Mouse (Mus musculus): ENCODE data around the gene Fryl.
A peak's percentile ranks its signal among the peaks of the same experiment; 100 is the strongest.

The Fryl gene

GRCm38 (mm10) chr5:73257096-73257495, 677 bp upstream of the Fryl start:
- DNase-seq (ENCODE audit: low spot score in 2 of 2), result no peak

- peak; percentile 75 to 77 for DNase-seq (ENCODE audit: low spot score in 2 of 2)
Observed at GRCm38 (mm10) chr5:73255321-73256251, 833 bp downstream of the Fryl start.

- no peak for DNase-seq (ENCODE audit: low spot score in 2 of 2)
Observed at GRCm38 (mm10) chr5:73254660-73255059, 1.8 kb downstream of the Fryl start.

- no peak for DNase-seq (ENCODE audit: low spot score in 2 of 2)
Observed at GRCm38 (mm10) chr5:73252739-73253138, 3.7 kb downstream of the Fryl start.

- DNase-seq (ENCODE audit: low spot score in 2 of 2), result no peak
Observed at GRCm38 (mm10) chr5:73249341-73249740, 7.1 kb downstream of the Fryl start.

DNA sequence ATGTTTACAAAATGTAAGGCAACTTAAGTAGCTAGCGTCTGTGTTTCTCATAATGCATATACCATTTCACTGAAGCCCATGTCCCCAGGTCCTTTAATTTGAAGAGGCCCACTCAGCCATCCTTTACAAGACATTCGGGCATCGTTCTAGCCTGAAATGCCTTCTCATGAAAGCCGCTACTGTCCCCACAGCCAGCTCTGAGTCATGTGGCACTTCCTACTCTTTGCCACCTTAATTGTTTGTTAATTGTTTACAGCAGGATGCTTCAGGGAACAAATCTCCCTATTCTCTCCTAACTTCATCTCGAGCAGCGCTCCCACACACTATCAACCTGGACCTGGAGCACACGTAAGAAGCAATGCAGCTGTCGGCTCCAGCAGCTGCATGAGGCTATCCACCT, 8.2 kb downstream of the Fryl start:
- no peak for DNase-seq (ENCODE audit: low spot score in 2 of 2)

DNA sequence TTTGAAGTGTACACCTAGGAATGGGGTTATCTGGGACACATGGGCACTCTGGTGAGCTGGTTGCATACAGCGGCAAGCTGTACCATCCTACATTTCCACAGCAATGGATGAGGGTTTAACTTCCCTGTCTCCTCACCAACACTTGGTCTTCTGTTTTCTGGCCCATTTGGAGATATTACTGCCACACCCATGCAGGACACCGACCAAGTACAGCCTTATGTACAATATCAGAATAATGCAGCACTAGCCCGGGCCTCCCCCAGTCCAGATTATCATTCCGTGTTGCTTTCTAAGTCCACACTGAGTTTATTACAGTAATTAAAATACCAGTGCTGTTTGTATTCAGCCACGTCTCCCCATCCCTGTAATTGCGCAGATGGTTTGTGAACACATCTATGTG, 10.0 kb downstream of the Fryl start:
- DNase-seq (ENCODE audit: low spot score in 2 of 2), result no peak

DNA sequence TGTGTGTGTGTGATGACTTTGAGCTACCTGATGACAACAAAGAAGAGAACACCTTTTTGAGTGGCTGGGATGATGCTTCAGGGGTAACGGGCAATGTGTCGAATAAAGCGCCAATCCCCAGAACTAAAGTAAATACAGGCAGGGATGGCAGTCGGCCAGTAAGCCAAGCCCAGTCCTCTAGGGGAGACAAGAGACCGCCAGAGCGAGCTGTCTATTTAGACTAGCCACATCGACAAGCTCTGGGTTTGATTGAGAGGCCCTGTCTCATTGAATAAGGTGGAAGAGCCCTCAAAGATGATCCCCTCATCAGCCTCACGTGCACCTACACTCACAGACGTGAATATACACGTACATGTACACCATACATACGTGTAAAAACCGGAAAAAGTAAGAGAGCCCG, 12.0 kb downstream of the Fryl start:
- DNase-seq (ENCODE audit: low spot score in 2 of 2), result peak in 1 of 2 experiments; percentile 67

GRCm38 (mm10) chr5:73241966-73242365, 14.5 kb downstream of the Fryl start:
- no peak for DNase-seq (ENCODE audit: low spot score in 2 of 2)

GRCm38 (mm10) chr5:73241332-73241731, 15.1 kb downstream of the Fryl start:
- DNase-seq (ENCODE audit: low spot score in 2 of 2), result no peak

DNA sequence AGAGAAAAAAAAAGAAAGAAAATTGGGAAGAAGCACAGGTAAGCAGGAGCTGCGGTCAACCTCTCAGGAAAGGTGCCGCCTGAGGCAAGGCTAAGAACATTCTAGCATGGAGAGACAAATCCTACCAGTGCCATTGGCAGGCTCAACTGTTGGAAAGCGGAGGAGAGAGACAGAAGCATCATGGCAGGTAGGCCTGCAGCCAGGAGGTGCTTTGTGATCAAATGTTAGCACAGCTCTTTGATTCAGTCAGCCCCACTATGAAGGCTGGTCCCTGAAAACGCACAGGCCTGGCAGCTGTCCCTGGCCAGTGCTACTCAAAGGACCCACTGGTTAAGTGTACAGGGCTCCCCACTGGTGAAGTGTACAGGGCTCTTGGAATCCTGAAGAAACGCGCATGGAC, 16.0 kb downstream of the Fryl start:
- no peak for DNase-seq (ENCODE audit: low spot score in 2 of 2)

- DNase-seq (ENCODE audit: low spot score in 2 of 2), result no peak
Observed at GRCm38 (mm10) chr5:73236894-73237334, 19.5 kb downstream of the Fryl start.

DNA sequence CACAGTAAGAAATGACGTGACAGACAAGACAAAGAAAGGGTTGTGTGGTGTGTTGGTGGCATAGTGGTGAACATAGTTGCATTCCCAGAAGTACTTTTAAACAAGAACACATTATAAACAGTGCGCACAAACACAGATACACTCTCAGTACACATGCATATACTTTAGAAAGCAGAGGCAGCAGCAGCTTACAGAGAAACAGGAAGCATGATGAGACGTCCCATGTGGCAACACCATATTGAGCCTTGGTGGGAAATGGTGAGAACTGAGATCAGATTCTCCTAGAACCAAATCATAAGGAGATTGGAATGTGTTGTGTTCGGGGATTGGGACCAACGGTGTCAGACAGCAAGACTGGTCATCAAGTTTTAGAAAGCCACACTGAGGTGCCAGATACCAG, 21.2 kb downstream of the Fryl start:
- DNase-seq (ENCODE audit: low spot score in 2 of 2), result no peak

- DNase-seq (ENCODE audit: low spot score in 2 of 2), result no peak
Observed at GRCm38 (mm10) chr5:73233018-73233881, 23.2 kb downstream of the Fryl start.

DNA sequence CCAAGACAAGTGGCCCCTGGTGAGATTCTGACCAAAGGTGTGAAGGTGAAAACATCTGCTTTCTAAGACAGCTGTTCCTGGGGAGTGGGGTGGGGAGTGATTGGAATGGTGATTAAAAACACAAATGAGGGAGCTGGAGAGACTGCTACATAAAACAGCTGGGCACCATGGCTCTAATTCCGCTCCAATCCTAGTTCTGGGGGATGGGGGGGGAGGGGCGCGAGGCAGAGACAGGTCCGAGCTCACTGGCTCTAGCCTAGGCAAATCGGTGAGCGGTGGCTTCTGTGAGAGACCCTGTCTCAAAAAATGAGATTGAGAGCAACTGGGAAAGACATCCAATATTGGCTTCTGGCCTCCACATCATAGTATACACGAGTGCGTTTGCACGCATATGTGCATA, 24.2 kb downstream of the Fryl start:
- DNase-seq (ENCODE audit: low spot score in 2 of 2), result no peak

DNA sequence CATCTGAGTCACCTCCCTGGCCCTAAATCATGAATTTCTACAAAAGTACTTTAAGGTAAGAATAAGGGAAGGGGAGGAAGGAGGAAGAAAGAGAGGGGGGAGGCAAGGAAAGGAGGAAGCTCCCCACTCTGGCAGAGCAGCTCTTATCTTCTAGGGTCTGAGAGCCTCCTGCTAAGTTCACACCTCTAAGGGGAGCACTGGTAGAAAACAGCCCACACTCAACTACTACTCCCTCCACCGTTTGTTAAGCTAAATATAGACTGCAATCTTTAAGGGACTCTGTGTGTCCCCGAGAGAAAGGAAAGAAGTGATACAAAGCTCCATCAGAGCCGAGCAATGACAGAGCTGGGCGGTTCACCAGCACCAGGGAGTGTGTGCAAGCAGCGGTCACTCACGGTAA, 24.6 kb downstream of the Fryl start:
- DNase-seq (ENCODE audit: low spot score in 2 of 2), result no peak

- no peak for DNase-seq (ENCODE audit: low spot score in 2 of 2)
Observed at GRCm38 (mm10) chr5:73230171-73230570, 26.2 kb downstream of the Fryl start.

- DNase-seq (ENCODE audit: low spot score in 2 of 2), result no peak
Observed at GRCm38 (mm10) chr5:73229467-73229866, 27.0 kb downstream of the Fryl start.

GRCm38 (mm10) chr5:73228291-73229049, 27.9 kb downstream of the Fryl start:
- DNase-seq (ENCODE audit: low spot score in 2 of 2), result no peak

- no peak for DNase-seq (ENCODE audit: low spot score in 2 of 2)
Observed at GRCm38 (mm10) chr5:73227518-73228101, 28.8 kb downstream of the Fryl start.

DNA sequence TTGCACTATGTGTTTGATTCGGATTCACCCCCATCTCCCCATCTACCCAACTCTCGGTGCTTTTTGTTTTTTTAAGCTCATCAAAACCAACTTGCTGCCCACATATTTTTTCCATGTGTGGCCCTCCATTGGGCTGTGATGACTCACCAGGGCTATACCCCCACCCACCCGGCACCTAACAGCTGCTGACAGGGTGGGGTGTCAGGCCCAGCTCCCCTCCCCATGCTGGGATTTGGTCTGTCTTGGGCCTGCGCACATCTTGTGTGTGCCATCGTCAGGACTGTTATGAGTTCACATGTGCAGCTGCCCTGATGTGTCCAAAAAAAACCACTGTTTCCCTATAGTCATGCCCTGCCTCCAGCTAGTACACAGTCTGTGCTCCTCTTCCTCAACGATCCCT, 33.4 kb downstream of the Fryl start:
- DNase-seq (ENCODE audit: low spot score in 2 of 2), result no peak

- DNase-seq (ENCODE audit: low spot score in 2 of 2), result no peak
Observed at GRCm38 (mm10) chr5:73222397-73222796, 34.0 kb downstream of the Fryl start.

Measured in right cerebral cortex, postnatal 10 days (tissue).